Mouse (Mus musculus) 416B (cell line): Measurements from ENCODE around the gene Celf3.
A peak's percentile ranks its signal among the peaks of the same experiment; 100 is the strongest.

Experiments used
- DNase-seq: peaks from one replicate; pipeline ENCODE4 v3.0.0; 2011; ENCODE audit warnings: low read depth

Gene Celf3

DNA sequence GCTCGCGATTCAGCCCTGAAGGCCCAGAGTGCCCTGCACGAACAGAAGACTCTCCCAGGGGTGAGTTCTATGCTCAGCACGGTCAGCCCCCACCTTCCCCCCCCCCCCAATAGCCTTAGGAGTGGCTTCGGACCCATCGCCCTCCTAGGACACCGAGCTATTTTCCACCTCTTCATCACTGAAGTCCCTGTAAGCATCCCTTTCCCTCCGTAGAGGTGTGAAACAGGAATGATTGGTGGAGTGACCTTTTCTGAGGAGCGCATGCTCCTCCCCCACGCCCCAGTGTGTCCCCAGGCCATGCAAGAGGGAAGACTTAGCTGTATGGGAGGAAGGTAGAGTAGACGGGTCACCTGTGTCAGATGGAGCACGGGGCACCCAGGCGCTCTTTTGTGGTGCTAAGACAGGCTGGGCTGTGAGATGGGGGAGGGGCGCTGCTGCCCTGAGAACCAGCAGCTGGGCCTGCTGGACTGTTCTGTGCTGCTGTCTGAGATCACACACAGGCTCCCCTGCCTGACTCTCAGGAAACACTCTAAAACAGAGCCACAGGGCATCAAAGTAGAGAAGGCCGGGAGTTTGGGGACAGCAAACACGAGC is 2.3 kb downstream of the Celf3 start, which contains the start of gene Riiad1:
Gene Riiad1, minus strand, starts transcription at position 51 of the 594 bp plus-strand sequence.
- no peak for DNase-seq

DNA sequence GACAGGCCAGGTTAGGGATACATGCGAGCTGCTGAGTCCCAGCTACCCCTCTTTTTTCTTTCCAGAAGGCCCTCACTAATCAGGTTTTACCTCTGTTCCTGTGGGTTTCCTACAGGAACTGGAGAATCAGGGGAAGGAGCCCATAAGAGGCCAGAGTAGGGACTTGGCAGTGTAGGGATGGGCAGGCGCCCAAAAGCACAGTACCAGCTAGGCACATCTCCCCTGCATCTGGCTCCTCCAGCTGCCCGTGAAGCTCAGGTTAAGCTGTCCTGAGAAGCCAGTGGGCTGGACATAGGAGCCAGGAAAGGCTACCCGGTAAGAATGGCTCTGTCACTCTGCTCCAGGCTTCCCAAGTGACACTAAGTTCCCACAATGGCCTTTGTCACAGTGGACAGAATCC is 3.3 kb downstream of the Celf3 start:
- DNase-seq: no peak

DNA sequence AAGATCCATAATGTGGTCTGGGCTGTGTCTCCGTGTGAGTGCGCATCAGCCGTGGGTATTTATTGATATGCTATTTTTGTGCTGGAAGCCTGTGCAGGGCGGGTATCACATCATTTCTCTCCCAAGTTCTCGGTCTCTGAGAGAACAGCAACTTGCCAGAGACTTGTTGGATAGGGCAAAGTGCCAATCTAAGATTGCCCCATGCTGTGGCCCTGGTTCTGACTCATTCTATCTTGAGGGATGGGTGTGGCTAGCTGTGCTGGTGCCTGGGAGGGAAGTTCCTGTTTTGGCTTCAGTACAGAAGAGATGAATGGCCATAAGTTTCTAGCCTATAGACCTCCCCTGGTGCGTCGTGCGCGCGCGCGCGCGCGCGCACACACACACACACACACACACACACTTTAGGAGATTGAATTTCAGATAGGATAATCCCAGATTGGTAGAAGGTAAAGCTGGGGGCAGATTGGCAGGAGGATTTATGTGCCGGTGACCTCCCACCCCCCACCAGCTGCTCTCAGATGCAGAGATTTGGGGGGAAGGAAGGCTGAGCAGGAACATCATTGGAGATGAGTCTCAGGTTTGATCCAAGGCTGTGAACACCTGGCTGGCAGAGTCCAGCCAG is 4.8 kb downstream of the Celf3 start:
- peak; percentile 98 for DNase-seq

DNA sequence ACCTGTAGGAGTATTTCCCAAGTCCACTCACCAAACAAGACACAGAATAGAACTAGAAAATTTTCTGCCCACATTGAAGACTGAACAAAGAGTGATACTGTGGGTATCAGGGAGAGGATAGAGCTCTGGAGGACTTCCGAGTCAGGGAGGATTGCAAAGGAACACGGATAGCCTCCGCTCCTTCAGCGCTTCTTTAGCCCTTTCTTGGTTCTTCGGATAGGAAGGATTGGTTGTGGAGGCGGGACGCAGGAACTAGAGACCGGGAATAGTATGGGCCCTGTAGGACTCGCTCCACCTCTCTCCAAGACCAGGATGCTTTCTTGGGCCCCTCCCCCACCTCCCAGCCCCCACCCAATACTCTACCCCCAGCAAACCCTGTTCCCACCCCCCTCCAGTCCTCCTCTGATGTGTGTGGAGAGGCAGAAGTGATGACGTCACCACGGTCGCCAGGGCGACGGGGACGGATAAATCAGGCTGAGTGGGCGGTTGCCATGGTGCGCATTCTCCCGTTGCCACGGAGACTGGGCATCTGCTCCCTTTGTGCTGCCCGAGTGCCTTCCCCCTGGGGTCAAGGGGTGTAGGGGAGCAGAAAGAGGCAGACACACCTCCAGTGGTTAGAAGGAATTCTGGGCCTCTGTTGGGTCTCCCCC is 5.8 kb downstream of the Celf3 start:
- no peak for DNase-seq

DNA sequence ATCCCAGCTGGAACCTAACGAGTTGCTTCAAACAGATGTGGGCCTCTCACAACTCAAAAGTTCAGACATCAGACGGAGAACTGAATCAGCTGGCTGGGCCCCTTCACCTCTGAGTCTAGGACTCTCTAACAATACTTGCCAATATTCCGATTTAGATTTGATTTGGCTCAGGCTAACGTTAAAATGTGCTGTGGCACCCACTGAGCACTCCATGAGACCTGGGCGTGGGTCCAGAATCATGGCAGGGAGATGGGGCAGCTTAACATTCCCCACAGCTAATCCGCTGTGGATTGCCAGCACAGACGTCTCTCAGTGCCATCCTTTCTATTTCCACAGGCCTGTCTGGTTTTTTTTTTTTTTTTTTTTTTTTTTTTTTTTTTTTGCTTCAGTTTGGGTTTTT is 7.8 kb downstream of the Celf3 start:
- no peak for DNase-seq

DNA sequence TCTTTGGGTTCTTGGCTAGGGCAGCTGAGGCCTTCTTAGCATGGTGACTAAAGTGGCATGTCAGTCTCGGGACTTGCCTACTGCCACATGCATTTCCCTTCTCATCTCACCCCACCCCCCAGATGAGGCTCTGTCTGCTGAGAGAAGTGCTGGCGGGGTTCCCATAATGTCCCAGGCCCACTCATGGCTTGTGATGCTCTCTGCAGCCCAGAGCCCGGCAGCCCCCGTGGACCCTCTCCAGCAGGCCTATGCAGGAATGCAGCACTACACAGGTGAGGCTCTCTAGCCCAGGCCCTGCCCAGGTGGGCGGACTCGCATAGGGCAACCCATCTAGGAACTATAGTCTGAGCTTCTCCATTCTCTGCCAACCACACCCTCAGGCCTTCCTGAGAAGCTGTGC is 9.5 kb downstream of the Celf3 start:
- no peak for DNase-seq

- no peak for DNase-seq
Measured at GRCm38 (mm10) chr3:94497162-94497561, 19.1 kb downstream of the Celf3 start.

- DNase-seq: peak; percentile 49
Measured at GRCm38 (mm10) chr3:94502243-94502642, 24.1 kb downstream of the Celf3 start.

DNA sequence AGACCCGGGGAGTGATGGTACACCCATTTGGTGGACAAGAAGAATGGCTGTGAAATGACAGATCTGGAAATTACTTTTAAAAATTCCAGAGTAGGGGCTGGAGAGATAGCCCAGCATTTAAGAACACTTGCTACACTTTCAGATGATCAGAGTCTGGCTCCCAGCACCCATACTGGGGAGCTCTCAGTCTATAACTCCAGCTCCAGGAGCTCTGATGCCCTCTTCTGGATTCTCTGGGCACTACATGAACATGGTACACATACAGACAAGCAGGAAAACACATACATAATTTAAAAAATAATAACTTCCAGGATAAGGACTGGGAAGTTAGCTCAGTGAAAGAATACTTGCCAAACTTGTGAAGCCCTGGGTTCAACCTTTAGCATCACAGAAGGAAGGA is 28.6 kb downstream of the Celf3 start:
- peak; percentile 31 for DNase-seq

GRCm38 (mm10) chr3:94526731-94527130 is 48.6 kb downstream of the Celf3 start:
- DNase-seq: no peak

DNA sequence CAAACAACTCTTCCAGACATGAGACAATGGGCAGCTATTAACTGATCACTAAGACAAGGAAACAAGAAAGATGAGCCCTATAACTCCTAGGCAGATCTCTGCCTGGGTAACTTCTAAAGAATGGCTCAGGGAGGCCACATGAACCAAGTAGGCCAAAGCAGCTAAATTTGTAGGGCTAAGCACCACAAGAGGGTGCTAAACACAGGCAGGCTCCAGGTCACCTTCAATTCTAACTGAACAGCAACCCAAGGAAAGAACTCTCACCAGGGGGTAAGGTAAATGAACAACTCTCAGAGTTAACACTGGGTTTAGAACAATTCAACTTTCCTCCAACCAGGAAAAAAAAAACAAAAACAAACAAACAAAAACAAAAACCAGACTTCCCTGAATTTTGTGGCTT is 55.9 kb downstream of the Celf3 start:
- DNase-seq: peak; percentile 71

DNA sequence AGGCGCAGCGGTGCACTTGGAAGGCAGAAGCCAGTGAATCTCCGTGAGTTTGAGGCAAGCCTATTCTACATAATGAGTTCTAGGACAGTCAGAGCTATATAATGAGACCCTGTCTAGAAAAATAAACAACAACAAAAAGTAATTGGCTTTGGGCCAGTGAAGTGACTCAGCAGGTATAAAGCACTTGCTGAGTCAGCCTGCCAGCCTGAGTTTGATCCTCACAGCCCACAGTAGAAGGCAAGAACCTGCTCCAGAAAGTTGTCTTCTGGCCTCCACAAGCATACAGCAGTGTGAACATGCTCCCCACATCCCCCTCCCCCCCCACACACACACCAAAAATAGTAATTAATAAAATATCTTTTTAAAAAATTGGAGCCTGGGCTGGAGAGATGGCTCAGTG is 59.1 kb downstream of the Celf3 start:
- peak; percentile 58 for DNase-seq
